Mouse (Mus musculus) liver, adult 2 months (tissue): ENCODE measurements around the gene Rala.

Experiments used
- CTCF ChIP-seq: fragments of 200-500 bp; IDR thresholded peaks from 2 replicates; pipeline ENCODE4 v1.5.1; 2011; ENCODE audit warnings: low read depth, low read length, control low read depth
- POLR2A ChIP-seq: fragments of 200-500 bp; IDR thresholded peaks from 2 replicates; pipeline ENCODE4 v1.6.1; 2011; ENCODE audit warnings: low read length, control low read depth; ENCODE audit not compliant: insufficient read depth; ENCODE audit errors: extremely low read depth

- TF ChIP-seq CTCF: no peak
- TF ChIP-seq POLR2A: no peak
These were observed 89.3 kb downstream of the Rala start for GRCm38 (mm10) chr13:17854755-17855154.
